Mouse (Mus musculus) kidney, adult 2 months (tissue): ENCODE measurements around the gene Ubald2.

ENCODE experiments used
- CTCF ChIP-seq: fragments of 200-500 bp; conservative IDR thresholded peaks from 2 replicates; pipeline ENCODE4 v1.5.1; 2011; ENCODE audit warnings: low read depth, mild to moderate bottlenecking, control low read depth, low read length, moderate library complexity, mixed read lengths; ENCODE audit not compliant: insufficient read depth, insufficient read length
- POLR2A ChIP-seq: fragments of 200-500 bp; IDR thresholded peaks from one replicate; pipeline ENCODE4 v1.6.1; 2011; ENCODE audit warnings: low read depth, low read length, control low read depth

GRCm38 (mm10) chr11:116466141-116466540 lies 32.2 kb downstream of the Ubald2 start, which contains the start of gene Qrich2:
- TF ChIP-seq CTCF (no peak), POLR2A (no peak)
